Mouse (Mus musculus): Measurements from ENCODE around the gene Bcl7c. TPM values are rescaled to one million over a fixed set of nuclear protein-coding genes. Genes with fewer than 3 reads are reported as not detected.
A peak's percentile ranks its signal among the peaks of the same experiment; 100 is the strongest.

The Bcl7c gene
- total and polyA plus RNA-seq, 3 experiments: 28.0 to 71.3 (median 60.5) TPM

DNA sequence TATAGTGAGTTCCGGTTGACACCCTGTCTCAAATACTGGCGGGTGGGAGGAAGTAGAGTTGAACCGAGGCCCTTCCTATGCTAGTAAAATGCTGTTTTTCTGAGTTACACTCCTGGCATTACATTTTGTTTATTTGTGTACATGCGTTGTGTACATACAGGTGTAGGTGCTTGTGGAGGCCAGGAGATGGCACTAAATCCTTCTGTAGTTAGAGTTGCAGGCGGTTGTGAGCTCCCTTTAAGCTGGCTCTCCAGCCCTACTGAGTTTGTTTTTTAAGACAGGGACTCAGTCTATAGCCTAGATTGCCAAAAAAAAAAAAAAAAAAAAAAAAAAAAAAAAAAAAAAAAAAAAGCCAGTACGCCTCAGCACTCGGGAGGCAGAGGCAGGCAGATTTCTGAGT lies 19.2 kb upstream of the Bcl7c start:
- peaks cover 2% of the 10 kb centered on the region for H3K27me3 ChIP-seq (replicated peaks)
- no peak overlapping the region for H3K27ac ChIP-seq (ENCODE audit: insufficient read depth, low read depth)
- H3K4me1 ChIP-seq (ENCODE audit: control insufficient read depth in 1 of 2, insufficient read depth in 2 of 2): no peaks in the 10 kb centered on the region
- no peak overlapping the region for H3K9ac ChIP-seq (ENCODE audit: insufficient read depth, low read depth)
- in situ Hi-C loops (cut with MboI; ENCODE audit: low pct_ligation_motif_present, low pct_unique_long_range_greater_than_20kb, low sequenced_read_pairs) (no loop called here), dilution Hi-C loops (cut with MboI; ENCODE audit: extremely low pct_ligation_motif_present, extremely low pct_unique_long_range_greater_than_20kb, low sequenced_read_pairs) (no loop called here)
- no peaks in the 10 kb centered on the region for H3K79me2 ChIP-seq (replicated peaks; ENCODE audit: control insufficient read depth, extremely low read depth, insufficient read depth, poor library complexity, severe bottlenecking)
- no peak overlapping the region for H3K4me3 ChIP-seq (replicated peaks in 1 of 3; ENCODE audit: low read depth in 2 of 3, low read length in 2 of 3, poor library complexity in 1 of 3)
- DNase-seq (ENCODE audit: extremely low read depth): no peak
- H3K4me2 ChIP-seq (ENCODE audit: insufficient read depth, low read depth, poor library complexity, severe bottlenecking): no peak overlapping the region
- H3K9me3 ChIP-seq (replicated peaks; ENCODE audit: low read length): peaks cover 4% of the 10 kb centered on the region
- H3K36me3 ChIP-seq (replicated peaks in 1 of 2; ENCODE audit: control insufficient read depth in 1 of 2, insufficient read depth in 1 of 2, low read length in 1 of 2): no peaks in the 10 kb centered on the region
- TF ChIP-seq RCOR1 (conservative IDR thresholded peaks at IDR 0.05; ENCODE audit: low read depth, low read length) (no peak), RAD21 (IDR thresholded peaks at IDR 0.05; ENCODE audit: low read depth, low read length) (peak; percentile 38), ZNF384 (IDR thresholded peaks at IDR 0.05; ENCODE audit: low read depth, low read length) (peak; percentile 45; the same call in 1 of the 2 replicates), CTCF (conservative IDR thresholded peaks at IDR 0.05 in 1 of 2, IDR thresholded peaks at IDR 0.05 in 1 of 2; ENCODE audit: low read depth in 2 of 2, low read length in 2 of 2) (peak in 1 of 2 experiments; percentile 47; a peak in 2 of 4 replicates), SMC3 (IDR thresholded peaks at IDR 0.05; ENCODE audit: low read depth, low read length) (peak; percentile 40), UBTF (IDR thresholded peaks at IDR 0.05; ENCODE audit: low read depth, low read length) (no peak), MYC (IDR thresholded peaks at IDR 0.05; ENCODE audit: low read depth, low read length) (no peak)

DNA sequence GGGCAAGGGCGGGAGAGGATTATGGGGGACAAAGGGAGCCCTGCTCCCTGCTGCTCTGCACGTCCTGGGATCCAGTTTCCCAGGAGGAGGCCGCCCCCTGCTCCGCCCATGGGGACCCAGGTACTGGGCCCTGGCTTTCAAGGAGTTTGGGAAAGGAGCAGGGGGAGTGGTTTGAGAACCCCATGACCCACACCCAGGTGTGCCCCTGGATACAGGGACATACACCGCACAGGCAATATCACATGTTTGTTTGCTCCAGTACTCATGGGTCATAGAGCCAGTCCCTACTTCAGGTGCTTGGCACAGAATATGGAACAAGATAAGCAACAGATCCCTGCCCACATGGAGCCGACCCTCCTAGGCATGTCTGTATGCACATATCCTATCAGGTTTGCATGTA lies 17.2 kb upstream of the Bcl7c start:
- Histone ChIP-seq H3K36me3 (replicated peaks in 1 of 2; ENCODE audit: control insufficient read depth in 1 of 2, insufficient read depth in 1 of 2, low read length in 1 of 2) (no peaks in the 10 kb centered on the region), H3K9ac (ENCODE audit: insufficient read depth, low read depth) (no peak overlapping the region), H3K79me2 (replicated peaks; ENCODE audit: control insufficient read depth, extremely low read depth, insufficient read depth, poor library complexity, severe bottlenecking) (no peaks in the 10 kb centered on the region), H3K4me2 (ENCODE audit: insufficient read depth, low read depth, poor library complexity, severe bottlenecking) (no peak overlapping the region), H3K9me3 (replicated peaks; ENCODE audit: low read length) (no peaks in the 10 kb centered on the region), H3K27me3 (replicated peaks) (peaks cover 2% of the 10 kb centered on the region), H3K4me1 (ENCODE audit: control insufficient read depth in 1 of 2, insufficient read depth in 2 of 2) (no peaks in the 10 kb centered on the region), H3K27ac (ENCODE audit: insufficient read depth, low read depth) (no peak overlapping the region), H3K4me3 (replicated peaks in 1 of 3; ENCODE audit: low read depth in 2 of 3, low read length in 2 of 3, poor library complexity in 1 of 3) (no peak overlapping the region)
- dilution Hi-C loops (cut with MboI; ENCODE audit: extremely low pct_ligation_motif_present, extremely low pct_unique_long_range_greater_than_20kb, low sequenced_read_pairs) (no loop called here), in situ Hi-C loops (cut with MboI; ENCODE audit: low pct_ligation_motif_present, low pct_unique_long_range_greater_than_20kb, low sequenced_read_pairs) (no loop called here)
- TF ChIP-seq MYC (IDR thresholded peaks at IDR 0.05; ENCODE audit: low read depth, low read length): no peak
- TF ChIP-seq HCFC1 (IDR thresholded peaks at IDR 0.05; ENCODE audit: low read depth, low read length): no peak
- TF ChIP-seq RAD21 (IDR thresholded peaks at IDR 0.05; ENCODE audit: low read depth, low read length): no peak
- no peak for TF ChIP-seq POLR2A (IDR thresholded peaks at IDR 0.05; ENCODE audit: low read depth, low read length)
- no peak for TF ChIP-seq E2F4 (IDR thresholded peaks at IDR 0.05; ENCODE audit: insufficient replicate concordance, low read depth, low read length)
- no peak for TF ChIP-seq TCF12 (IDR thresholded peaks at IDR 0.05; ENCODE audit: low read depth, low read length)
- no peak for TF ChIP-seq PAX5 (IDR thresholded peaks at IDR 0.05; ENCODE audit: low read length)
- no peak for TF ChIP-seq IRF4 (IDR thresholded peaks at IDR 0.05; ENCODE audit: low read depth, low read length)
- TF ChIP-seq BHLHE40 (IDR thresholded peaks at IDR 0.05; ENCODE audit: low read depth, low read length): no peak
- TF ChIP-seq NELFE (IDR thresholded peaks at IDR 0.05; ENCODE audit: low read depth, low read length): no peak
- no peak for TF ChIP-seq EP300 (IDR thresholded peaks at IDR 0.05; ENCODE audit: low read length)
- no peak for TF ChIP-seq MEF2A (IDR thresholded peaks at IDR 0.05; ENCODE audit: borderline replicate concordance, low read depth, low read length)
- no peak for TF ChIP-seq ETS1 (conservative IDR thresholded peaks at IDR 0.05; ENCODE audit: low read depth, low read length)
- TF ChIP-seq JUN (IDR thresholded peaks at IDR 0.05; ENCODE audit: insufficient read depth, low read depth, low read length): no peak
- TF ChIP-seq SMC3 (IDR thresholded peaks at IDR 0.05; ENCODE audit: low read depth, low read length): no peak
- DNase-seq (ENCODE audit: extremely low read depth): no peak
